Mouse (Mus musculus) ovary, postnatal 14 days (tissue): ENCODE measurements around the gene Eif2ak3.

ENCODE experiments used
- DNase-seq: peaks from one replicate; pipeline ENCODE4 v3.0.0; 2022; ENCODE audit warnings: low spot score

Gene Eif2ak3

GRCm38 (mm10) chr6:70831179-70831839 is 13.0 kb upstream of the Eif2ak3 start:
- no peak for DNase-seq

- no peak for DNase-seq
Observed at GRCm38 (mm10) chr6:70837297-70837696, 7.0 kb upstream of the Eif2ak3 start.

GRCm38 (mm10) chr6:70838532-70838931 is 5.8 kb upstream of the Eif2ak3 start:
- DNase-seq = no peak

GRCm38 (mm10) chr6:70840281-70840680 is 4.0 kb upstream of the Eif2ak3 start:
- no peak for DNase-seq

GRCm38 (mm10) chr6:70842991-70843390 is 1.3 kb upstream of the Eif2ak3 start:
- DNase-seq = no peak

GRCm38 (mm10) chr6:70844896-70845646 is 756 bp downstream of the Eif2ak3 start:
- no peak for DNase-seq

GRCm38 (mm10) chr6:70847386-70847785 is 3.1 kb downstream of the Eif2ak3 start:
- DNase-seq = no peak

- no peak for DNase-seq
Observed at GRCm38 (mm10) chr6:70853371-70853770, 9.1 kb downstream of the Eif2ak3 start.

- no peak for DNase-seq
Observed at GRCm38 (mm10) chr6:70855529-70856309, 11.4 kb downstream of the Eif2ak3 start.

GRCm38 (mm10) chr6:70862726-70863125 is 18.4 kb downstream of the Eif2ak3 start:
- DNase-seq = no peak

GRCm38 (mm10) chr6:70864285-70864684 is 20.0 kb downstream of the Eif2ak3 start:
- DNase-seq = no peak

GRCm38 (mm10) chr6:70866761-70867160 is 22.4 kb downstream of the Eif2ak3 start:
- no peak for DNase-seq

GRCm38 (mm10) chr6:70867297-70867696 is 23.0 kb downstream of the Eif2ak3 start:
- DNase-seq = no peak

- no peak for DNase-seq
Observed at GRCm38 (mm10) chr6:70871511-70871980, 27.2 kb downstream of the Eif2ak3 start.

- no peak for DNase-seq
Observed at GRCm38 (mm10) chr6:70872128-70872527, 27.8 kb downstream of the Eif2ak3 start.

- no peak for DNase-seq
Observed at GRCm38 (mm10) chr6:70872570-70872969, 28.3 kb downstream of the Eif2ak3 start.

GRCm38 (mm10) chr6:70874035-70874775 is 29.9 kb downstream of the Eif2ak3 start:
- no peak for DNase-seq

GRCm38 (mm10) chr6:70875017-70875416 is 30.7 kb downstream of the Eif2ak3 start:
- DNase-seq = no peak

- peak; percentile 81 for DNase-seq
Observed at GRCm38 (mm10) chr6:70880714-70881304, 36.5 kb downstream of the Eif2ak3 start.

- no peak for DNase-seq
Observed at GRCm38 (mm10) chr6:70887993-70888392, 43.7 kb downstream of the Eif2ak3 start.

- no peak for DNase-seq
Observed at GRCm38 (mm10) chr6:70898166-70898565, 53.9 kb downstream of the Eif2ak3 start.

- DNase-seq = no peak
Observed at GRCm38 (mm10) chr6:70899594-70900003, 55.3 kb downstream of the Eif2ak3 start.
